Mouse (Mus musculus): Measurements from ENCODE around the gene Limch1. TPM values are rescaled to one million over a fixed set of nuclear protein-coding genes. Genes with fewer than 3 reads are reported as not detected.

The Limch1 gene
- total RNA-seq, 2 experiments from 2014 or later, result 111 to 115 TPM

- DNase-seq (ENCODE audit: low spot score in 2 of 2), result no peak
Measured at GRCm38 (mm10) chr5:66822500-66823205, 77.0 kb downstream of the Limch1 start.

GRCm38 (mm10) chr5:66825586-66825985, 80.0 kb downstream of the Limch1 start:
- DNase-seq (ENCODE audit: low spot score in 2 of 2), result no peak

DNA sequence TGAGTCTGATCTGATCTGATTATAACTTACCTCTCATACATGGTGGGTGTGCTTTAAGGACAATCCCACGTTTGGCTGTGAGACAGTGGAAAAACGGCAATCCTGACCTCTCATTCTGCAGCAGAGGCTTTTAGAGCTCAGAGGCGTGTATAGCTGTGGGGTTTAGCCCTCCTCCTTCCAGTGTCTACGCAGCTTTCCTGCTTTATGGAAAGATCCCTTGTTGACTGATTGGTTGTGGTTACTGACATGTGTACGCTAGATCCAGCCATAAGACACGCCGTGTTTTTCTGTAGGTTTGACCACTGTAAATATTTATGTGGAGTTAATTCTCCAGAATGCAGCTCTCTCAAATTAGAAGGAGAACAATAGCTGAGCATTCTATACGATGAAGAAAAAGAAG, 81.2 kb downstream of the Limch1 start:
- DNase-seq (ENCODE audit: low spot score in 2 of 2), result no peak

DNA sequence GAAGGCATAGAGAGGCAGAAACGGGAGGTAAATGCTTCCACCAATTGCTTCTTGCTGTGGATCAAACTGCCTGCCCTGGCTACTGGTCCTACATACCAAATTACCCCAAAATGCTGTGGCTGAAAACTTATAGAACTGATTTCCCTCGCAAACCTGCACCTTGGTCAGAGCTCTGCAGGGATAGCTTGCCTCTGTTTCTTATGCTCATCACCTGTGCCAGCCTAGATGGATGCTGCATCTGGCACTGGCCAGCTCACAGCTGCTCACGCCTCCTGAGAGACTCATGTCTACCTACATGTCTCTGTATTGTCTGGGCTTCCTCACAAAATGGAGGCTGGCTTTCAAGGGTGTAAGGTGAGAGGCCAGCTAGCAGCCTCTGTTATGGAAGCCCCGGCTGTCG, 83.9 kb downstream of the Limch1 start:
- no peak for DNase-seq (ENCODE audit: low spot score in 2 of 2)

DNA sequence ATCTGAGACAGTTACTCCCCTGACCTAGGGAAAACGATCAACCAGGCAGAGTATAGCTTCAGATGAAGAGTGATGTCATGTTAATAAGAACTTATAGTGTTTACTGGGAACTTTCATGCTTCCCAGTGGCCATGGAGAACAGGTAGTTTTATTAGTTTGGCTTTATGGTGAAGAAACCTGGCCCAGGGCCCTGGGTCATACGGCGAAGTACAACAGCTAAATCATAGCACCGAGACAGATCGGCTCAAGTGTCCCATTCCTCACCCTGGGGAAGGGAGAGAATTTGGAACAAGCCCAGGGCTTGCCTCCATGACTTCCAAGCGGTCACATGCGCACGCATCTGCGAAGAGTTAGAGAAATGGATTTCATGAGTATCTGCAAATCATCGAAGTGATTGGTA, 84.6 kb downstream of the Limch1 start:
- DNase-seq (ENCODE audit: low spot score in 2 of 2), result no peak

DNA sequence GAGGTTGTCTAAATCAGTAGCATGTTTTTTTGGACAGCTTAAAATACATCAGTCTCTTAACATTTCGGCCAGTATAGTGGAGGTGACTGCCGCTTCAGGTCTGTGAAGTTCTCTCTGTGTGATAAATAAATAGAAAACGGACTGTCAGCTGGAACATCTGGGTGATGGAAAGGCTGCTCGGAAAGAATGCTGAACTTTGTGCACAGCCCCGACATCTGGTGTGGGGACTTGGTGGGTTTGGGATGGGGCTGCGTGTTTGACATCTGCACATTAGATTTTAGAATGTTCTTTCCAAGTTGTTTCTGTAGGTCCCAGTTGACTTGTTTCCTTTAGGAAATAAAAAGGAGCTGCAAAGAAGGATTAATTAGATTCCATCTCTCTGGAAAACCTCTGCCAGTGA, 89.1 kb downstream of the Limch1 start:
- no peak for DNase-seq (ENCODE audit: low spot score in 2 of 2)

DNA sequence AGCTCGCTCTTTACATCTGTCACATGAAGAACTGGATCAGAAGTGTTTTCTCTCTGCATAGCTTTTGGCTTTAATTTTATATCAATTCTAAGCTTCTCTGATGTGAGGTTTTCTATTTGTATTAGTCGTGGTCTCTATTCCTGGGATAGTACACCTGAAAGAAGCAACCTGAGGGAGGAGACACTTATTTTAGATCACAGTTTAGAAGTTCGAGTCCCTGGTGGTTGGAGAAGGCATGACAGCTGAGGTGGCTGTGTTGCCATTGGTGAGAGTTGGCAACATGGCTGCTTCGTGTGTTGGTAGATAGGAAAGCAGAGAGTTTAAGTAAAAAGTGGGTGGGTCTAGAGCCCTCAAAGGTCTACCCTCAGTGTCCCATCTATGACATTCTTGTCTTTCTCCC, 91.3 kb downstream of the Limch1 start:
- DNase-seq (ENCODE audit: low spot score in 2 of 2), result no peak

GRCm38 (mm10) chr5:66841971-66842370, 96.3 kb downstream of the Limch1 start:
- no peak for DNase-seq (ENCODE audit: low spot score in 2 of 2)

- no peak for DNase-seq (ENCODE audit: low spot score in 2 of 2)
Measured at GRCm38 (mm10) chr5:66842776-66843175, 97.1 kb downstream of the Limch1 start.

GRCm38 (mm10) chr5:66848136-66848535, 102.5 kb downstream of the Limch1 start:
- DNase-seq (ENCODE audit: low spot score in 2 of 2), result no peak

- no peak for DNase-seq (ENCODE audit: low spot score in 2 of 2)
Measured at GRCm38 (mm10) chr5:66849148-66849547, 103.5 kb downstream of the Limch1 start.

- peak; percentile 50 to 66 for DNase-seq (ENCODE audit: low spot score in 2 of 2)
Measured at GRCm38 (mm10) chr5:66850721-66851251, 105.2 kb downstream of the Limch1 start.

- no peak for DNase-seq (ENCODE audit: low spot score in 2 of 2)
Measured at GRCm38 (mm10) chr5:66851708-66852107, 106.1 kb downstream of the Limch1 start.

DNA sequence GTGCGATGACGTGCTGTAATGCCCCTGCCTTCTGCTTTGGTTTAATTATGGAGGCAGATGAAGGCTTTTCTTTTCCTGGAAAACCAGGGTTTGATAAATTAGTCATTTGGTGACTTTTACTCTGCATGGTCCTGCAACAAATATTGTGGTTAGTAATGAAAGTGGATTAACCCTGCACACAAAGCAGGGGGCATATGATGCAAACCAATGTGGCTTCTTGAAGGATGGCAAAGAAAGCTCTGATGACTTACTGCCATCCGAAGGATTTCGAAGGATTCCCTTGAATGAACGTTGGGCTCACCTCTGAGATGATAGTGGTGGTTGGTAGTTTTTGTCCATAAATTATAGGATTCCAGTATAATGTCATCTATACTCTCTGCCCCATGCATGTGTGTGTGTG, 108.6 kb downstream of the Limch1 start:
- no peak for DNase-seq (ENCODE audit: low spot score in 2 of 2)

DNA sequence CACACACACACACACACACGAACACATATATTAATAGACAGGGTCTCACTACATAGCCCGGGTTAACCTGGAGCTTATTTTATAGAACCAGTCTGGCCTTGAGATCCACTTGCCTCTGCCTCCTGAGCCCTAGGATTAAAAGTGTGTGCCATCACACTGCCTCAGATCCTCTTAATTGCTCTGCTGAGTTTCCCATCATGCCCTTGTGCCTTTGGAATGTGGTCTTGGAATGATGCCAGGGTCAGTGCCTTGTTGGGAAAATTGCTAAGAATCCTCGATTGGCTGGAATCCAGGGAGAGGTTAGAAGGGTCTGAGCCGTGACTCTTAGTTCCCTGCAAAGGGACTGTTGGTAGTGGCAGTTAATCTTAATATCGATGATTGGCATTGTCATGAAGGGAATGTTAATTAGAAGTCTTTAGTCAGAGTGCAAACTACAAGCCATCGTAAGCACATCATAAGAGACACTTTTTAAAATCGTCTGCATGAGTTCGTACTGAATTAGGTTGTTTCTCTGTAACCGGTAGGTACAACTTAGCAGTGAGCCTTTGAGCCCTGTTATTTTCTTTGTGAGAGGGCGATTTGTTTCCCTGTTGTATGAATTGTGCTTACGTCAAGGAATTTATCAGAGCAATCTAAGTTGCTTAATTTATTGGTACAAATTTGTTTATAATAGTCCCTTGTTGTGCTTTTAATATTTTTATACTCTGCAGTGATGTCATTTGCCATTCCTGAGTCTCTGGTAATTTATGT, 109.9 kb downstream of the Limch1 start:
- no peak for DNase-seq (ENCODE audit: low spot score in 2 of 2)

GRCm38 (mm10) chr5:66859506-66859905, 113.9 kb downstream of the Limch1 start:
- peak; percentile 24 to 68 for DNase-seq (ENCODE audit: low spot score in 2 of 2)

- peak in 1 of 2 experiments; percentile 40 for DNase-seq (ENCODE audit: low spot score in 2 of 2)
Measured at GRCm38 (mm10) chr5:66861232-66862035, 115.8 kb downstream of the Limch1 start.

- DNase-seq (ENCODE audit: low spot score in 2 of 2), result no peak
Measured at GRCm38 (mm10) chr5:66862151-66862550, 116.5 kb downstream of the Limch1 start.

GRCm38 (mm10) chr5:66865229-66865628, 119.6 kb downstream of the Limch1 start:
- DNase-seq (ENCODE audit: low spot score in 2 of 2), result peak; percentile 26 to 47

- DNase-seq (ENCODE audit: low spot score in 2 of 2), result peak; percentile 60 to 79
Measured at GRCm38 (mm10) chr5:66866019-66866418, 120.4 kb downstream of the Limch1 start.

DNA sequence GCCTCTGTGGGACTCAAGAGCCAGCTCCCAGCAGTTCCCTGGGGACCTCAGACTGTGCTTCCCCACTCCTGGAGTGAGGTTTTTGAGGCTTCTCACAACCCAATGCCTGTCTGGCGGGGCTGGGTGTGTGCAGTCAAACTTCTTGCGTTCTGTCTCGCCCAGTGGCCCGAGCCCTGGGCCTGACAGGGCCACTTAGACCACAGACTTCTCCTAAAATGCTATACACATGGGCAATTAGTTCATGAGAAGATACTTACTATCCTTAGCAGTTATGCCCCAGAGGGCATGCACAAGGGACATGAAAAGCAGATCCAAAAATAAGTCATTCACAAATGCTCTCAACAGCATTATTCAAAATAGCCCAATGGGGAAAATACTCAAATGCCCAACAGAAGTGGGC, 123.9 kb downstream of the Limch1 start:
- no peak for DNase-seq (ENCODE audit: low spot score in 2 of 2)

Data from layer of hippocampus, postnatal 14 days (tissue).